Mouse (Mus musculus): ENCODE data around the gene Tmem131. TPM values are rescaled to one million over a fixed set of nuclear protein-coding genes. Genes with fewer than 3 reads are reported as not detected.

Tmem131 gene
- total RNA-seq (2021): 10 to 100 TPM; 37.2 to 44.1 TPM
- long read RNA-seq, experiment 1, full-length matches to known transcripts: 5 of 10 reads
- long read RNA-seq, experiment 1, partial matches to known transcripts: 3 of 10 reads
- long read RNA-seq, experiment 1, other reads (novel, unspliced or antisense): 2 of 10 reads
- long read RNA-seq, experiment 2, partial matches to known transcripts: 5 of 8 reads
- long read RNA-seq, experiment 2, other reads (novel, unspliced or antisense): 3 of 8 reads

DNA sequence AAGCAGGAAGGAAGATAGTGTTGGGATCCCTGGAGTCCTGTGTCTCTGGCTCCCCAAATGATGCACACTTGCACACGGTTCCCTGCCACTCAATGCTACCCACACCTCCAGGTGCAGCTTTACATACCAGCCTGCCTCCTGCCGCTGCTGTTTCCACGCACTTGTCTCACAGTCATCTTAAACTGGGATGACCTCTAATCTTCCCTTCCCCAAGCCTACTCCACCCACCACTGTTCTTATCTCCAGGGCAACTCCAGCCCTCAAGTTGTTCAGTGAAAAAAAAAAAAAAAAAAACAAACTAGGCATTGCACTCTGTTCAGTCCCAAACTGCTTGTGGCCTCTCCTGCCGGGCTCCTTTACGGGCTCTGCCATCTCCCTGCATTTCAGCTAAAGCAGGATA is at the start of gene Tmem131:
Gene Tmem131 (minus strand): TSS at position 14 of the 400 bp plus-strand sequence.
- DNase-seq (ENCODE audit: low spot score in 2 of 2): no peak

DNA sequence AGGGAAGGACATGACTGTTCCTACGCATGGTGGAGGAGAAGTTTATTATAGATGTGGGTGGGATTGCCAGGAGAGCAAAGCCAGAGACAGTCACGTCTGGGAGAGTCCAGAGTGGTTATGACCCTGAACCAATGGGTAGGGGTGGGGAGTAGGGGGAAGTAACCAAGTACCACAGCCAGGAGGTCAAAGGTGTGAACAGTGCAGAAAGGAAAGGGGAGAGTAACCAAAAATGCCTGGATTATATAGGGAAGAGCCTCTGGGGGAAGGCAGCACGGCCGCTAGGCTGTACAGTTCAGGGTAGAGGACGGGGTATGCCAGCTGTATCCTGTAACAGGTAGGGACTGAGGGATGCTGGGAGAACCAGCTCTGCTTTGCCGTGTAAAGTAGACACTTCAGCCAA is 45.1 kb upstream of the Tmem131 start:
- DNase-seq (ENCODE audit: low spot score in 2 of 2): no peak

DNA sequence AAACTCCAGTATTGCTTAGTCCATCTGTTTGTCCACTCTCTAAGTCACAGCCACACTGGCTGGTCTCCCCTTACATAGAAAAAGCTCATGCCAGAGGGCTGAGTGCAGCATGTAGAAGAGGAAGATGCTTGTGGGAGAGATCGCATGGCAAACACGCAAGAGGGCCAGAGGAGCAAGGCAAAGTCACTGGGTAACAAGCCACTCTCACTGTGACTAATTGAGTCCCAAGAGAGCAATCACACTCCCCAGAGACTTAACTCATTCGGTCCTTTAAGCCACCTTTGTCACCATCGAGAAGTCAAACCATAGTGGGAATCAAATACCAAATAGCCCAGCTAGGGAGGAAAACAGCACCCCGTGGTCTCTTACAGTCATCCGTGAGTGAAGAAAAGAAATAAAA is 44.7 kb upstream of the Tmem131 start:
- DNase-seq (ENCODE audit: low spot score in 2 of 2): no peak

DNA sequence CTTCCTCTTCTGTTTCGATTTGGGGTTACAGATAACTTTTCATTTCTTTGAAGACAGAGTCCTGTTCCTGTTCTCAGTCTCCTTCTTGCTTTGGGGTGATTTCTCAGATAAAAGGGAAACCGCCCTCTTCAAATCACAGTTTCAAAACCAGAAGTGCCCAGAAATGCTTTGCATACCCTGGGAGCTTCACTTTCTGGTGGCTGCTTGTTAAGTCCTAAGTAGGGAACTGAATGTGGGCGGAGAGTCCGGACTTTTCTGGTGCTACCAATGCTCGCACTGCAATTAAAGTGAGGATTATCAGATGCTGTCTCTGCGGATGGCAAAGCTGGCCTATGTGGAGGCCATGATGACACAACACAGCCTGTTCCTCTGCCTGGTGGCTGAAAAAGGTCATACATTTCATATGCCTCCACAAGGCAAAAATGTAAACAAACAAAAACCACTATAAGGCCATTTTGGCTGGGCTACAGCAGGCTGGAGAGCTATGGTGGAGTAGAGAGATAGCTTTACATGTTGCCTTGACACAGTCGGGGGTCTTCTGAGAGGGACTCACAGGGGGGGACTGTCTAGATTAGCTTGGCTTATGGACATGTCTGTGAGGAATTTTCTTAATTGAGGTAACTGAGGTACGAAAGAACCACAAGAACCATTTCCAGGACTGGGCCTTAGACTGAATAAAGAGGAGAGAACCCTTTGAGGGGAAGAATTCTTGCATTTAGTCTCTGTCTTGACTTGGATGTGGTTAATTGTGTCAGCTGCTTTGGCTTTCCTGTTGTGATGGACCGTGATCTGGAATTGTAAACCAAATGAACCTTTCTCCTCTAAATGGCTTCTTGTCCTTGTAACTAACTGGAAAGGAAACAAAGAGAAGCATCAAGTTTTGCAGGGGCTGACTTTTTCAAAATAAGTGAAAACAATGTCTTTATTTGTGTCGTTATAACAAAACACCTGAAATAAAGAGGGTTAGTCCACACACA is 44.0 kb upstream of the Tmem131 start:
- DNase-seq (ENCODE audit: low spot score in 2 of 2): no peak

DNA sequence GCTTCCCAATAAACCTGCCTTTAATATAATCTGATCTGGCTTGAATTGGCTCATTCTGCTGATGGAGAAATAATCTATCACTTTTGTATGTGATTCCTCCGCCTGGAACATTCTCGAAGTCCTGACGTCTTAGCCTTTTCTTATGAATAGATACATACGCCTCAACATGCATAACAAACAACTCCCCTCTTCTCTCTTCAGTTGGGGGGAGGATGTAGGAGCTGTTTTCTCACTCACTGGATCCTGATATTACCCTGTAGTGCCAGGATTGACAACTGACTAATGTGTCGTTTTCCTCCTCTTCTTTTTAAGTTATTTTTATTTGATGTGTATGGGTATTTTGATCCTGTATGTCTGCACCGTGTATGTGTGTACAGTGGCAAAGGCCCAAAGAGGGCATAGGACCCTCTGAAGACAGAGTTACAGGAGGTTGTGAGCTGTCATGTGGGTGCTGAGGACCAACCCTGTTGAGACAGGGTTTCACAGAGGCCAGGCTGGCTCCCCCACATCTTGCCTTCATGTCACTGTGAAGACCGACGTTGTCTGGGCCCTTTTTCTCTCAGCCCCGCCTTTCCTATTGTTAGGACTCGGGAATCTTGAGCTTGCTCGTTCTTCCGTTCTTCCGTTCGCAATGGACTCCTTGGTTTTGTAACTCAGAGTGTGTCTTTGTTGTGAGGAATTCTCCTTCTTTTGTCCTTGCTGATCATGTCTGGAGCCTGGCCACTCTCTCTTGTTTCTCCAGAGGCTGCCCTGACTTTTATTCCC is 43.1 kb upstream of the Tmem131 start:
- no peak for DNase-seq (ENCODE audit: low spot score in 2 of 2)

DNA sequence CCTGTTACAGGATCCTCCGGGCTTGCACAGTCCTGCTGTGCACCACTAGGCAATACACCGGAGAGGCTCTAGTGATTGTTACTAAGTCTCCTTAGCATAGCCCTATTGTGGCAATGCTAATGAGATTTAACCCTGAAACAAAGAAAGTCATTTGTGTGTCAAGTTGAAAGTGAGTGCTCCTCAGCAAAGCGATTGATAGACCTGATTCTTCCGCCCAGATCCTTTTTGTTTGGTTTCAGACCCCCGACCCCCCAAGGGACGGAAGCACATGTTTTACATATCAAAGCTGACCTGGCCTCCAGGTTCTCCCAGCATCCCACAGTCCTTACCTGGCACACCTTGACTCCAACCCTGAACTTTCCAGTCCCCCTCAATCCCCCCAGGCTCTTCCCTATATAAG is 42.4 kb upstream of the Tmem131 start:
- DNase-seq (ENCODE audit: low spot score in 2 of 2): no peak

DNA sequence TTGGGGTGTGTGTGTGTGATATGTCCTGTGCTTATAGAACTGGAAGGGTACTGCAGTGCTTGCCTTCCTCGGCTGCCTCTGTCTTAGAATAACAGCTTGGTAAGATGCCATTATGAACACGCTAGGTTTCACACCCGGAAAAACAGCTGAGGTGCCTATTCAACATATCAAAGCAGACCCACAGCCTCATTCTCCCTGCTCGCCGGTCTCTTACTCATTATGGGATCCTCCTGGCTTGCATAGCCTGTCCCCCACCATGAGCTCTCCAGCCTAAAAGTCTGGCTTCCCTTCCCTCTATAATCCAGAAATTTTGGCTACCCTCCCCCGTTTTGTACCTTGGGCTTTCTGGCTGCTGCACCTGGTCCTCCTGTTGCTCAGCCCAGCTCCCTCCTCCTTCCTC is 40.9 kb upstream of the Tmem131 start:
- no peak for DNase-seq (ENCODE audit: low spot score in 2 of 2)

DNA sequence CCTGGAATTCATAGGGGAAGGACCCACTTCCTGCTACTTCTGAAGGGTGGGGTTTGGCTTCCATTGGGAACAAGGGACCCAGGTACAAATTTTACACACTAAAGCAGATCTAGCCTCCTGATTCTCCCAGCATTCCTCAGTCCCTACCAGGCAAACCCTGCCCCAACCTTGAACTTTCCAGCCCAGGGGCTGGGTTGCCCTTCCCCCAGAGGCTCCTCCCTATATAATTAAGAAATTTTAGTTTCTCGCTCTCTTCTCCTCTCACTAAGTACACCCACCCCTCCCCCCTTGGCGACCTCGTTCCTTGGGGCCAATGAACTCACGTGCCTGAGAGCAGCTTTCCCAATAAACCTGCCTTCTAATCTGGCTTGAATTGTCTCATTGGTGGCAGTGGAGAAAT is 40.3 kb upstream of the Tmem131 start:
- DNase-seq (ENCODE audit: low spot score in 2 of 2): no peak

DNA sequence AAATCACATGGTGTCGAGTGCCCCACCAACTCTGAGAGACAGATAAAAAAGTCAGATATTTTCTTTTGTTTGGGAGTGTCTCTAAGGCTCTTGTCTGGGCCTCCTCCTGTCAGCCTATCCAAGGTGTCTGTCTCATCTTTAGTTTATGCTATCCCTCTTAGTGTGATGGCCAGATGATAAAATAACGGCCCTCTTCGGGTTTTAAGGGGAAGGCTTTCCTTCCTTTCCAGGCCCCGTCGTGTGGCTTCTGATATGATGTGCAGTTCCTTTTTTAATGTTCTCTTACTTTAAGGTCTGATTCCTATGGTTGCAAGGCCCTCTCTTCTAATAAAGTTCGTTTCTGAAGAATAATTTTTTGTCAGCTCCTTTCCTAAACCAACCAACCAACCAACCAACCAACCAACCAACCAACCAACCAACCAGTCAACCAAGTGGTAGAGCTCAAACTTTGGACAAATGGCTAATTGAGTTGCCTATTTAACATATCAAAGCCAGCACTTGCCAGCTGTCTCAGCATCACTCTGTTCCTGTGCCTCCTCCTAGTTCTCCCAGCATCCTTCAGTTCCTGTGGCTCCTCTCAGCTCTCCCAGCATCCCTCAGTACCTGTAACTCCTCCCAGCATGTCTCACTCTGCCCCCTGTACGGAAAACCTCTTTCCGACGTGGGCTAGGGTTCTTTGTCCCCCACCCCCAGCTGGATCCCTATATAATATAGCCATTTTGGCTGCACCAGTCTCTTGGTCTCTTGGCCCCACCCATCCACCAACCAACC is 38.9 kb upstream of the Tmem131 start:
- no peak for DNase-seq (ENCODE audit: low spot score in 2 of 2)

DNA sequence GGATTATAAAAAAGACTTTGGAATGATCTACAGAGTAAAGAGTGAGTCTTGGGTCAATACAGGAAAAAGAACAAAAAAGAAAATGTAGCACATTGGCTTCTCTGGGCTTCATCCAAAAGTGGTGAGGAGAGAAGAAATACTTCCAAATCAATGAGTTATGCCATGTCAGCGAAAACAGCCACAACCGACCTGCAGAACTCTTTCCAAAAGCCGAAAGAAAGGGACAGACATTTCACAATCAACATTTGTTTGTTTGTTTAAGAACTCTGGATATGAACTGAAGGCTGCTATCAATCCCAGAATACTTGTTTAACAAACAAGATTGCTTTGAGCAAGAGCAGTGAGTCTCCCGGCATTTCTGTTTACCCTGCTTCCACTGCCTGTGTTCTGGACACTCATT is 33.3 kb upstream of the Tmem131 start:
- no peak for DNase-seq (ENCODE audit: low spot score in 2 of 2)

DNA sequence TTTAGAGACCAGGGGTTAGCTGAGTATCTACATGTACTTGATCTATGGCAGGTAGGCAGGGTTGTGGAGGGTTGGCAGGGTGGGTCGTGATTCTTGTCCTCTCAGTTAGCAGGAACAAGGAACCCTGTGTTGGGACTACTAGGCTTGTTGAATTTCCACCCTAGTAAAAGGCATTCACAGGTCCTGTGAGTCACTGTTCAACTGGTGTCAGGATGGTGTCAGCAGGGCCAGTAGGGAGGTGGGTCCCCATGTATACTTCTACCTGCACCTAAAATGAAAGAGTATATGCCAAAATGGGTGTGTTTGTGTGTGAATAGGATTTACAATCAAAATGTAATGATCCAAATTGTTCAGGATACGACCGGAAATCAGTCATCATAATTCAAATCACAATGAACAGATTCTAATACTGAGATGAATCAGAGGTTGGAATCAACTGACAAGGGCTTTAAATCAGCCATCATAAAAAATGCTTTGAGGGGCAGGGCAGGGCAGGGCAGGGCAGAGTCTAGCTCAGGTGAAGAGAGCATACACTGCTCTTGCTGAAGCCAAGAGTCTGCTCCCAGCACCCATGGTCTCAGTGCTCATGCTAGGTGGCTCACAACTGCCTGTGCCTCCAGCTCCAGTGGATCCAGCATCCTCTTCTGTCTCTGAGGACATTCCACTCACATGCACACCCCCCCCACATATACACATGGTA is 27.6 kb upstream of the Tmem131 start:
- DNase-seq (ENCODE audit: low spot score in 2 of 2): no peak

DNA sequence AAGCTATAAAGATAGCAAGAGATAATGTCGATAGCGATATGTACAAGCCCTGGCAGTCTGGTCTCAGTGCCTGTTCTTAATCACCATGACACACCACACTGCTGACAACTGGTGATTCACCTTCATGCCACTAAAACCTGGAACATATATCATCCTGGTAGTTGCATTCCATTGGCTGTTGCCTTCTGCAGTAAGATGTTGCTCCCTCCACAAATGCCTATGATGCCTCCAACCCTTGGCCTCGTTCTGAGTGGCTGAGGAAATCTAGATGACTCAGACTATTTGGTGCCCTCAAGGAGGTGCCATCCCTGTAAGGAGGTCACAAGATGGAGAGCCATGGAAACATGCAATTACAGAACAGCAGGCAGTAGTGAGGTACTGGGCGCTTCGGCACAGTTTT is 22.4 kb upstream of the Tmem131 start:
- no peak for DNase-seq (ENCODE audit: low spot score in 2 of 2)

DNA sequence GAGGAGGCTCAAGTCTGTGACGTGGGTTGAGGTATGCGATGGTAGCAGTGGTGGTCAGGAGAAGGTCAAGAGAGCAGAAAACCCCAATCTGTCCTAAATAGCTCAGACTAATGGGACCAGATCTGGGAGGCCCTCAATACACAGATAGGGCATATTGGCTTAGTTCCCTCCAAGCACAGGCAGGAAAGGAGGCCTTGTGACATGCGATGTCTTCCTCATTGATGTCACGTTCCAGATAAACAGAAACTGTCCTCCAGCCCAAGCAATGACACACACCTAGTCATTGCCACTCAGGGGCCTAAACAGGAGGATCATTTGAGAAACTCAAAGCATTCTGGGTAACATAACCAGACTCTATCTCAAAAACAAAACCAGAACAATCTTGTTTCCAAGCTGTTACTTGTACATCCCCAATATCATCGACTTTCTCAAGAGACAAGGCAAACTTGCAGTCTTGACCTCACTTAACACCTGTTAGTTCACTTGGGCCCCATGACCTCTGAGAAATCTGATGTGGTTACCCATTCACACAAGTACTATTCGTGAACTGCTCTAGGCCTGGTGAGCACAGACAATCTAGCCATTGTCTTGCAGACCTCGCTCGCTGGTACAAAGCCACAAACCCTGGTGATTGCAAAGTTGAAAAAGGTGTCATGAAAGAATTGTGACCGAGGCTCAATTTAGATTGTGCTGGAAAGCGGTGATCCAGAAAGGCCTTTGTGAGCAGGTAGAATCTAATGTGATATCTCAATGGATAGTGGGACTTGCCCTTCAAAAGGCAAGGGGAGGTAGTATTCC is 19.1 kb upstream of the Tmem131 start:
- no peak for DNase-seq (ENCODE audit: low spot score in 2 of 2)

DNA sequence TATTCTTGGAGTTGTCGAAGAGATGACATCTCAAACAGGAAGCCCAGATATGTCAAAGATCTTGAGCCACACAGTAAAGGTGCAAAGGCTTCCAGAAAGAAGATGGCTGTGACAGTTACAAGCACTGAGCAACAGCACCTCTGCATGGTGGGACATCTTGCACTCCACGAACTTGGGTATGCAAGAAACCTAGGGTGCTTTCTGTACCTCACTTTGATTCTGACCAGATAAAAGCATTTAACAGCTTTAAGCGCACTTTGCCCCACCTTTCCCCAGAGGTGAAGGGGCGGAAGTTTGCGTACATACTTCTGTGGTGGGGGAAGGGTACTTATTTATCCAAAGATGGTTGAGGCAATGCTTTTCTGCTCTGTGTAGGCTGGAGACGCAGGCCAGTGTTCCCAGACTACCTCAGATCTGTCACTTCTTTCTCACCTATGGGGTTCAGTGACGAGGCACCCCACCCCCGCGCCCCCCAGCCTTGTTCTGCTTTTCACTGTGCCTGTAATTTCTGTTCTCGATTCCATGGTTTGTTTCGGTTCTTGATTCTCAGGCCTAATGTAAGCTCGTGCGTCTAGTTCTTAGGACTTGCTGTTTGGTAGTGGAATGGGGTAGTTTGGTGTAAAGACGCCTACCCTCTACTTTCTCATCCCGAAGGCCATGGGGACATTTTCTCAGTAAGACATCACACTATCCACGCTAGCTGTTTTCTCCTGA is 17.2 kb upstream of the Tmem131 start:
- no peak for DNase-seq (ENCODE audit: low spot score in 2 of 2)

DNA sequence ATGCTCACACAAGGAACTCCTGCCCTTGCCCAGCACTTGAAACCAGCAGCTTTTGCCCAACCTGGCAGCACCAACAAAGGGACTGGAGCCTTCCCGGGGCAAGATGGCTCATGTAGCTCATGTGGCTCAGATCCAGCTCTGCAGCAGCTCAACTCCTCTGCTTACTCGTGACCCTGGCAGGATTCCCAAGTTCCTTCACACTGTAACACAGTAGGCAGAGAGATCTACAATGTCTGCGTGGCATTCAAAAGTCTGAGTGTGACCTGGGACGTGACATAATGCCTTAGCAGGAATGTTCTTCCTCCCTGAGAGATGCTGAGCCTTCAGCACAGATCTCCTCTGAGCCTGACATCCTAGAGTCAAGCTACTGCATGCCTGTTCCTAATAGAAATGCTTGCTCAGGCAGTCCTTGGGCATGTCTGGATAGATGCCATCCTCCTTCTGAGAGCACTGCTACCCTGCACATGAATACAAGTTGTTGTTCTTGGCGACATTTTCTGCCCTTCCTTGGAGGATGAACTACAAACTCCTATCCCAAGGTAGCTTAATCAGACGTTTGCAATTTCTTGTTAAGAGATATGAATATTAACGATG is 6.2 kb upstream of the Tmem131 start:
- peak; percentile 21 to 38 for DNase-seq (ENCODE audit: low spot score in 2 of 2)

DNA sequence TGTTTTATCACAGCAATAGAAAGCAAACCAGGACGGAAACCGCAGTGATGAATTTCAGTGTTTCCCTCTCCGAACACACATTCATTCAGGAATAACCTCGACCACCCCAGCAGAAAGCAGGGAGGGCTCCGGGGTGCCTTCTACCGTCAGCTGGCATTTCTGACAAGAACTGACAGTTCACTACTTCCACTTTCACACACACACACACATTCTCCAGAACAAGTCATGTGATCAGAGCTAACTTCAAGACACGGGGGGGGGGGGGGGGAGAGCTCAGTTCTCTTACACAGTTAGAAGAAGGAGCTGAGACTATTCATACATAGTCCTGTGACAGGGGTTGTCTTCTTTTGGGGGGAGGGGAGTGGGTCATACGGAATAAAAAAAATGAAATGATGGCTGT is 4.0 kb upstream of the Tmem131 start:
- DNase-seq (ENCODE audit: low spot score in 2 of 2): no peak

DNA sequence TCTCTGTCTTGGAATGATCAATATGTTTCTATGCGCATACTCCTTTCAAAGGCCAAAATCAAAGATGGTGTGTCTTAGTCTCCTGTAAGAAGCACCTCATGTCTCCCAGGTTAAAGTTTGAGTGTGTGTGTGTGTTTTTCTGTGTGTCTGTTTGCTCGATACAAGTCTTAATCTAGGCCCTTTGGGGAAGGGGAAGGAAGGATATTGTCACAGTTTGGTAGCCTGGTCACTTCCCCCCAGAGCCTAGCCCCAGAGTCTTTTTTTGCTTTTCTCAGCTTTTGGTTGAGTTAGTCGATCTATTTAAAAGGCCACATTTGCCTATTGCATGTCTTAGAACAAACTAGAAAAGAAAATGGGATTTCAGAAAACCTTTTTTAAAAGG is 3.1 kb downstream of the Tmem131 start:
- no peak for DNase-seq (ENCODE audit: low spot score in 2 of 2)
